Mouse (Mus musculus): ENCODE data around the gene Ipo4. TPM values are rescaled to one million over a fixed set of nuclear protein-coding genes. Genes with fewer than 3 reads are reported as not detected.

The Ipo4 gene
- total and polyA plus RNA-seq, 3 experiments = 18.1 to 75.8 (median 24.1) TPM

DNA sequence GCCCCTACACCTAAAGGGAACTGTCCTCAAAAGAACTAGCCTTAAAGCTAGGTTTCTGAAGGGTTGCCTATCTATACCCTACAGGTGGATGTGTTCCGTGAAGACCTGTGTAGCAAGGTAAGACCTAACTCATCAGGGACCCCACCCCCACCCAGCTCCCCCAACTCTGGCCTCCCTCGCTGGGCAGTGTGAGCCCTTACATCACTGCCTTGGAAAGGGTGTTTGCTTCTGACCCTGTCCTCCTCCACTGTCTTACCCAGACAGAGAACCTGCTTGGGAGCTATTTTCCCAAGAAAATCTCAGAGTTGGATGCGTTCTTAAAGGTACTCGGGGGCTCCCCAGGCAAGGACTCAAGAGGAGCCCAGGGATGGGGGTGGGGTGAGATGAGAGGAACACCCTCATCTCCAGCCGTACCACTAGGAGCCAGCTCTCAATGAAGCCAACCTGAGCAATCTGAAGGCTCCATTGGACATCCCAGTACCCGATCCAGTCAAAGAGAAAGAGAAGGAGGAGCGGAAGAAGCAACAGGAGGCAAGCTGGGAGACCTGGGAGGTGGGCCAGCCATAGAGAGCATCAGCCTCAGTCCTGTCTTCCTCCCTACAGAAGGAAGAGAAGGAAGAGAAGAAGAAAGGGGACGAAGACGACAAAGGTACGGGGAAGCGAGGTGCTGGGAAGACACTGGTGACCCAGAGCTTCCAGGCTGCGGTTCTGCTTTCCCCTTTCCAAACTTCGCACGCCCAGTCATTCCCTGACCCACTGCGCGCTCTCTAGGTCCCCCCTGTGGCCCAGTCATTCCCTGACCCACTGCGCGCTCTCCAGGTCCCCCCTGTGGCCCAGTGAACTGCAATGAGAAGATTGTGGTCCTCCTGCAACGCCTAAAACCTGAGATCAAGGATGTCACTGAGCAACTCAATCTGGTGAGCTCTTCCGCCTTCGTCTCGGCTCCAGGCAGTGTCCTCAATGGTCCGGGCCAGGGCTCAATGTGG is 56.0 kb downstream of the Ipo4 start:
- H3K27me3 ChIP-seq (ENCODE audit: insufficient read depth, low read length) = no peaks in the 10 kb centered on the region; the same call in 1 of the 2 replicates
- DNase-seq (ENCODE audit: low spot score) (no peak), ATAC-seq (ENCODE audit: extremely low read depth, insufficient number of reproducible peaks, low FRiP score, poor library complexity, severe bottlenecking) (no peak)
- TF ChIP-seq GATA1 (IDR thresholded peaks at IDR 0.05; ENCODE audit: borderline replicate concordance, low read length) = no peak
- no peak for TF ChIP-seq GATA2 (IDR thresholded peaks at IDR 0.05; ENCODE audit: borderline replicate concordance, low read depth, low read length)
- no peak for TF ChIP-seq POLR2AphosphoS5 (IDR thresholded peaks at IDR 0.05; ENCODE audit: insufficient replicate concordance, low read depth, low read length)
- TF ChIP-seq TAL1 (conservative IDR thresholded peaks at IDR 0.05; ENCODE audit: low read depth, low read length) = no peak
- no peak for TF ChIP-seq CTCF (IDR thresholded peaks at IDR 0.05; ENCODE audit: low read depth, low read length)
- peaks cover 40% of the 10 kb centered on the region for H3K36me3 ChIP-seq (replicated peaks)
- H3K4me3 ChIP-seq (ENCODE audit: low read depth, low read length) = peak overlapping the region; percentile 79; the same call in 1 of the 2 replicates
- H3K4me1 ChIP-seq (ENCODE audit: insufficient read depth, low read depth, low read length) = peaks cover 75% of the 10 kb centered on the region
- no peaks in the 10 kb centered on the region for H3K9me3 ChIP-seq (replicated peaks)

DNA sequence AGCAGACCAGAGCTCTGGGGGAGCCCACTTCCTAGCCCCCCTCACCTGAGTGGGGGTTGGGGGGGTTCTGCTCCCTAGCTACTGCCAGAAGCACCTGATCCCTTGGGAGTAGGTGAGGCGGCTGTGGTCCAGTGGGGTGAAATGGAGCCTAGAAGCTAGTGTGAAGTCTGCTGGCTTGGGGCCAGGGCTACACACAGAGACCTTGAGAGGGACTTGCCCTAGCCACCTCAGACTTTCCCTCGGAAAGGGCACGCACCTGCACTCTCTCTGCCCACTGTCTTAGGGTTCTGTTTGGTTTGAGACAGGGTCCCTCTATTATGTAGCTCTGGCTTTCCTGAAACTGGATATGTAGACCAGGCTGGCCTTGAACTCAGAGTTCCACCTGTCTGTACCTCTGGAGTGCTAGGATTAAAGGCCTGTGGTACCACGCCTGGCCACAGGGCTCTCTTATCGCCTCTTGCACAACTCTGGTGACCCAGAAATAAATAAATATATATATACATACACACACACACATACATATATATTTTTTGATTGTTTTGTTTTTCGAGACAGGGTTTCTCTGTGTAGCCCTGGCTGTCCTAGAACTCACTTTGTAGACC is 57.0 kb downstream of the Ipo4 start:
- Histone ChIP-seq H3K9me3 (replicated peaks) (no peaks in the 10 kb centered on the region), H3K4me3 (ENCODE audit: low read depth, low read length) (peak overlapping the region; percentile 79), H3K4me1 (ENCODE audit: insufficient read depth, low read depth, low read length) (peaks cover 72% of the 10 kb centered on the region), H3K27me3 (ENCODE audit: insufficient read depth, low read length) (no peaks in the 10 kb centered on the region; the same call in 1 of the 2 replicates), H3K36me3 (replicated peaks) (peaks cover 40% of the 10 kb centered on the region)
- ATAC-seq (ENCODE audit: extremely low read depth, insufficient number of reproducible peaks, low FRiP score, poor library complexity, severe bottlenecking) = peak; percentile 25; the same call in 1 of the 2 replicates
- no peak for TF ChIP-seq CTCF (IDR thresholded peaks at IDR 0.05; ENCODE audit: low read depth, low read length)
- TF ChIP-seq GATA1 (IDR thresholded peaks at IDR 0.05; ENCODE audit: borderline replicate concordance, low read length) = no peak
- no peak for TF ChIP-seq GATA2 (IDR thresholded peaks at IDR 0.05; ENCODE audit: borderline replicate concordance, low read depth, low read length)
- peak; percentile 29 for DNase-seq (ENCODE audit: low spot score)

DNA sequence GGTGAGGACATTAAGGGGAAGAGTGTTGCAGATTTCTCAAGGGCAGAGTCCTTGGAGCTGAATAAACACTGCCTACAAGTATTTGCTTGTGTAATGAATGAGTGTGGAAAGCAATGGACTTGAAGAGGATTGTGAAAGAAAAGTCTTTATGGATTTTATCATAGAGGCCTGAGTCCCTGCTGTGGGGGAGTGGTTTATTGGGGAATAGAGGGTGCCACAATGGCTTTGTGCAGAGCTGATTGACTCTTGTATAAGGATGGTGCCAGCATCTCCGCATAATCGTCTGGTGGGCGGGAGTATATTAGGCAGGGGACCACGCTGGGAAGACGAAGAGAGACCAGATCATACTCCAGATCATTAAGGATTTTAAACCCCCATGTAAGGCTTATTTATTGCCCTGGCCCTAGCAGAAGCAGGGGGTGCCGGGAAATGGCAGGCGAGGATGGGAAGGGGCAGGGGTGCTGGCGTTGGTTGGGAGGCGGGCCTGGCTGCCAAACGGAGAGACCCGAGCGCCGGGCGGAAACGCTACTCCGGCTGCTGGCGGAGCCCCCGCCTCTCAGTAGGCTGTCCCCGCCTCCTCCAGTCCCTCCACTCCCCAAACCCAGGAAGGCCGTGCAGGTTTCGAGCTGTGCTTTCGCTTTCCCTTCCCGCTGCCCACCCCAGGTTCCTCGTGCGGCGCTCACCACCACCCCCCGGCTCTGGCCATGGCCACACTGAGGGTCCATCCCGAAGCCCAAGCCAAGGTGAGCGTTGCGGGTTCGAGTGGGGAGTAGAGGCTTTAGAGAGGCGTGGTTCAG is 57.7 kb downstream of the Ipo4 start, which contains the start of gene Psme1:
Gene Psme1, plus strand, starts transcription at position 253 of the 797 bp plus-strand sequence.
- Histone ChIP-seq H3K36me3 (replicated peaks) (peaks cover 35% of the 10 kb centered on the region), H3K4me3 (ENCODE audit: low read depth, low read length) (peak within 1 kb of the TSS; percentile 79), H3K9me3 (replicated peaks) (no peaks in the 10 kb centered on the region), H3K4me1 (ENCODE audit: insufficient read depth, low read depth, low read length) (peaks cover 66% of the 10 kb centered on the region), H3K27me3 (ENCODE audit: insufficient read depth, low read length) (no peaks in the 10 kb centered on the region; the same call in 1 of the 2 replicates)
- ATAC-seq (ENCODE audit: extremely low read depth, insufficient number of reproducible peaks, low FRiP score, poor library complexity, severe bottlenecking) (peak; percentile 82), DNase-seq (ENCODE audit: low spot score) (peak; percentile 94)
- TF ChIP-seq POLR2AphosphoS5 (IDR thresholded peaks at IDR 0.05; ENCODE audit: insufficient replicate concordance, low read depth, low read length) = no peak
- TF ChIP-seq GATA1 (IDR thresholded peaks at IDR 0.05; ENCODE audit: borderline replicate concordance, low read length) = no peak
- TF ChIP-seq CTCF (IDR thresholded peaks at IDR 0.05; ENCODE audit: low read depth, low read length) = no peak
- TF ChIP-seq TAL1 (conservative IDR thresholded peaks at IDR 0.05; ENCODE audit: low read depth, low read length) = no peak
- no peak for TF ChIP-seq GATA2 (IDR thresholded peaks at IDR 0.05; ENCODE audit: borderline replicate concordance, low read depth, low read length)

DNA sequence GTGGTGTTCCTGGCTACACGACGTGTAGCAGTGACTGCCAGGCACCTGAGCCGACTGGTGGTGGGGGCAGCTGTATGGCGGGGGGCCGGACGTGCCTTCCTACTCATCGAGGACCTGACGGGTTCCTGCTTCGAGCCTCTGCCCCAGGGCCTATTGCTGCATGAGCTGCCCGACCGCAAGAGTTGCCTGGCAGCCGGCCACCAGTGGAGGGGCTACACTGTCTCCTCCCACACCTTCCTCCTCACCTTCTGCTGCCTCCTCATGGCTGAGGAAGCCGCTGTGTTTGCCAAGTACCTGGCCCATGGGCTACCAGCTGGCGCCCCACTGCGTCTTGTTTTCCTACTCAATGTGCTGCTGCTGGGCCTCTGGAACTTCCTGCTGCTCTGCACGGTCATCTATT is 59.4 kb downstream of the Ipo4 start:
- Histone ChIP-seq H3K4me1 (ENCODE audit: insufficient read depth, low read depth, low read length) (peaks cover 65% of the 10 kb centered on the region), H3K9me3 (replicated peaks) (no peaks in the 10 kb centered on the region), H3K4me3 (ENCODE audit: low read depth, low read length) (no peak overlapping the region), H3K36me3 (replicated peaks) (peaks cover 22% of the 10 kb centered on the region), H3K27me3 (ENCODE audit: insufficient read depth, low read length) (no peaks in the 10 kb centered on the region; the same call in 1 of the 2 replicates)
- DNase-seq (ENCODE audit: low spot score) (no peak), ATAC-seq (ENCODE audit: extremely low read depth, insufficient number of reproducible peaks, low FRiP score, poor library complexity, severe bottlenecking) (no peak)
- TF ChIP-seq GATA2 (IDR thresholded peaks at IDR 0.05; ENCODE audit: borderline replicate concordance, low read depth, low read length) (no peak), POLR2AphosphoS5 (IDR thresholded peaks at IDR 0.05; ENCODE audit: insufficient replicate concordance, low read depth, low read length) (no peak), TAL1 (conservative IDR thresholded peaks at IDR 0.05; ENCODE audit: low read depth, low read length) (no peak), CTCF (IDR thresholded peaks at IDR 0.05; ENCODE audit: low read depth, low read length) (no peak), GATA1 (IDR thresholded peaks at IDR 0.05; ENCODE audit: borderline replicate concordance, low read length) (no peak)

DNA sequence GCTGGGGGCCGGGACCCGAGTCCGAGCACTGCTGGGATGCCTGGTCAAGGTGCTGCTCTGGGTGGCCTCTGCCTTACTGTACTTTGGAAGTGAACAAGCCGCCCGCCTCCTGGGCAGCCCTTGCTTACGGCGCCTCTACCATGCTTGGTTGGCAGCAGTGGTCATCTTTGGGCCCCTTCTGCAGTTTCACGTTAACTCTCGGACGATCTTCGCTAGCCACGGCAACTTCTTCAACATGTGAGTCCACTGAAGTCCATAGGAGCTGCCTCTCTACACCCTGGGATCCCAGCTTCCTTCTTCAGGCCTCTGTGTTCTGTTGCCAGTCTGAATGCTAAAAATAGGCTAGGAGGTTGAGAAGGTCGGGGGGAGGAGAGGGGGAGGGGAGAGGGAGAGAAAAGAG is 60.0 kb downstream of the Ipo4 start:
- H3K4me1 ChIP-seq (ENCODE audit: insufficient read depth, low read depth, low read length) = peaks cover 66% of the 10 kb centered on the region
- ATAC-seq (ENCODE audit: extremely low read depth, insufficient number of reproducible peaks, low FRiP score, poor library complexity, severe bottlenecking) (no peak), DNase-seq (ENCODE audit: low spot score) (no peak)
- H3K4me3 ChIP-seq (ENCODE audit: low read depth, low read length) = no peak overlapping the region
- H3K9me3 ChIP-seq (replicated peaks) = no peaks in the 10 kb centered on the region
- no peaks in the 10 kb centered on the region; the same call in 1 of the 2 replicates for H3K27me3 ChIP-seq (ENCODE audit: insufficient read depth, low read length)
- H3K36me3 ChIP-seq (replicated peaks) = peaks cover 20% of the 10 kb centered on the region
- TF ChIP-seq GATA1 (IDR thresholded peaks at IDR 0.05; ENCODE audit: borderline replicate concordance, low read length) (no peak), TAL1 (conservative IDR thresholded peaks at IDR 0.05; ENCODE audit: low read depth, low read length) (no peak), CTCF (IDR thresholded peaks at IDR 0.05; ENCODE audit: low read depth, low read length) (no peak), GATA2 (IDR thresholded peaks at IDR 0.05; ENCODE audit: borderline replicate concordance, low read depth, low read length) (no peak), POLR2AphosphoS5 (IDR thresholded peaks at IDR 0.05; ENCODE audit: insufficient replicate concordance, low read depth, low read length) (no peak)

Other genes starting within 250 kb of the Ipo4 start
Only the 20 nearest of the 34 such genes appear.
- gene Pck2, start 95.7 kb downstream of the Ipo4 start, total RNA-seq (2014; fragmentation: Nextera tagmentation) = 9.5 and 33.6 TPM in 2 replicates
- 9.9 and 10.7 TPM in 2 replicates for gene Pck2, start 95.7 kb downstream of the Ipo4 start, total RNA-seq (2017)
- 23.9 and 34.9 TPM in 2 replicates for gene Pck2, start 95.7 kb downstream of the Ipo4 start, polyA plus RNA-seq (2012)
- 39.2 and 42.7 TPM in 2 replicates for gene Dcaf11, start 76.0 kb downstream of the Ipo4 start, total RNA-seq (2014; fragmentation: Nextera tagmentation)
- gene Dcaf11, start 76.0 kb downstream of the Ipo4 start, total RNA-seq (2017) = 50.9 and 51.2 TPM in 2 replicates
- 33.9 and 40.0 TPM in 2 replicates for gene Dcaf11, start 76.0 kb downstream of the Ipo4 start, polyA plus RNA-seq (2012)
- 43.1 TPM in 1 of 2 replicates, not detected in the other for gene A730061H03Rik, start 75.6 kb downstream of the Ipo4 start, total RNA-seq (2014; fragmentation: Nextera tagmentation)
- 0.46 and 0.87 TPM in 2 replicates for gene A730061H03Rik, start 75.6 kb downstream of the Ipo4 start, total RNA-seq (2017)
- gene A730061H03Rik, start 75.6 kb downstream of the Ipo4 start, polyA plus RNA-seq (2012) = 0.17 TPM in 1 of 2 replicates, not detected in the other
- not detected in 2 replicates for gene Fitm1, start 60.3 kb downstream of the Ipo4 start, total RNA-seq (2014; fragmentation: Nextera tagmentation)
- gene Fitm1, start 60.3 kb downstream of the Ipo4 start, total RNA-seq (2017) = not detected in 2 replicates
- not detected in 2 replicates for gene Fitm1, start 60.3 kb downstream of the Ipo4 start, polyA plus RNA-seq (2012)
- 598 and 793 TPM in 2 replicates for gene Psme1, start 57.8 kb downstream of the Ipo4 start, total RNA-seq (2014; fragmentation: Nextera tagmentation)
- gene Psme1, start 57.8 kb downstream of the Ipo4 start, total RNA-seq (2017) = 212 and 228 TPM in 2 replicates
- gene Psme1, start 57.8 kb downstream of the Ipo4 start, polyA plus RNA-seq (2012) = 141 and 155 TPM in 2 replicates
- gene Emc9, start 50.7 kb downstream of the Ipo4 start, total RNA-seq (2014; fragmentation: Nextera tagmentation) = 16.7 and 20.0 TPM in 2 replicates
- gene Emc9, start 50.7 kb downstream of the Ipo4 start, total RNA-seq (2017) = 17.9 and 23.6 TPM in 2 replicates
- gene Emc9, start 50.7 kb downstream of the Ipo4 start, polyA plus RNA-seq (2012) = 19.5 and 20.2 TPM in 2 replicates
- 59.4 and 109 TPM in 2 replicates for gene Psme2, start 44.8 kb downstream of the Ipo4 start, total RNA-seq (2014; fragmentation: Nextera tagmentation)
- gene Psme2, start 44.8 kb downstream of the Ipo4 start, total RNA-seq (2017) = 163 and 165 TPM in 2 replicates
- gene Psme2, start 44.8 kb downstream of the Ipo4 start, polyA plus RNA-seq (2012) = 33.4 and 50.8 TPM in 2 replicates
- gene Rnf31, start 44.2 kb downstream of the Ipo4 start, total RNA-seq (2014; fragmentation: Nextera tagmentation) = 23.7 and 43.9 TPM in 2 replicates
- gene Rnf31, start 44.2 kb downstream of the Ipo4 start, total RNA-seq (2017) = 11.8 and 12.6 TPM in 2 replicates
- 34.2 and 35.1 TPM in 2 replicates for gene Rnf31, start 44.2 kb downstream of the Ipo4 start, polyA plus RNA-seq (2012)
- 25.3 and 31.2 TPM in 2 replicates for gene Irf9, start 32.4 kb downstream of the Ipo4 start, total RNA-seq (2014; fragmentation: Nextera tagmentation)
- 37.8 and 39.6 TPM in 2 replicates for gene Irf9, start 32.4 kb downstream of the Ipo4 start, total RNA-seq (2017)
- 40.3 and 64.3 TPM in 2 replicates for gene Irf9, start 32.4 kb downstream of the Ipo4 start, polyA plus RNA-seq (2012)
- gene Rec8, start 17.9 kb downstream of the Ipo4 start, total RNA-seq (2014; fragmentation: Nextera tagmentation) = 123 and 137 TPM in 2 replicates
- gene Rec8, start 17.9 kb downstream of the Ipo4 start, total RNA-seq (2017) = 89.9 and 103 TPM in 2 replicates
- 80.7 and 144 TPM in 2 replicates for gene Rec8, start 17.9 kb downstream of the Ipo4 start, polyA plus RNA-seq (2012)
- gene Gm49378, start 1.9 kb upstream of the Ipo4 start, total RNA-seq (2014; fragmentation: Nextera tagmentation) = 7.2 and 10.9 TPM in 2 replicates
- gene Gm49378, start 1.9 kb upstream of the Ipo4 start, total RNA-seq (2017) = 2.9 and 4.6 TPM in 2 replicates
- gene Gm49378, start 1.9 kb upstream of the Ipo4 start, polyA plus RNA-seq (2012) = 2.4 TPM in 1 of 2 replicates, not detected in the other
- gene Tm9sf1, start 7.8 kb upstream of the Ipo4 start, total RNA-seq (2014; fragmentation: Nextera tagmentation) = 35.1 and 40.6 TPM in 2 replicates
- 54.0 and 57.7 TPM in 2 replicates for gene Tm9sf1, start 7.8 kb upstream of the Ipo4 start, total RNA-seq (2017)
- gene Tm9sf1, start 7.8 kb upstream of the Ipo4 start, polyA plus RNA-seq (2012) = 14.6 and 14.8 TPM in 2 replicates
- 4.0 and 4.2 TPM in 2 replicates for gene Tssk4, start 14.2 kb upstream of the Ipo4 start, total RNA-seq (2014; fragmentation: Nextera tagmentation)
- gene Tssk4, start 14.2 kb upstream of the Ipo4 start, total RNA-seq (2017) = 1.9 and 2.3 TPM in 2 replicates
- 0.17 and 0.26 TPM in 2 replicates for gene Tssk4, start 14.2 kb upstream of the Ipo4 start, polyA plus RNA-seq (2012)
- 18.4 and 28.0 TPM in 2 replicates for gene Mdp1, start 24.6 kb upstream of the Ipo4 start, total RNA-seq (2014; fragmentation: Nextera tagmentation)
- gene Mdp1, start 24.6 kb upstream of the Ipo4 start, total RNA-seq (2017) = 45.8 and 46.5 TPM in 2 replicates
- gene Mdp1, start 24.6 kb upstream of the Ipo4 start, polyA plus RNA-seq (2012) = 9.4 and 12.2 TPM in 2 replicates
- 27.7 and 30.8 TPM in 2 replicates for gene Gmpr2, start 36.0 kb upstream of the Ipo4 start, total RNA-seq (2014; fragmentation: Nextera tagmentation)
- gene Gmpr2, start 36.0 kb upstream of the Ipo4 start, total RNA-seq (2017) = 40.5 and 42.7 TPM in 2 replicates
- gene Gmpr2, start 36.0 kb upstream of the Ipo4 start, polyA plus RNA-seq (2012) = 20.0 and 24.7 TPM in 2 replicates
- 234 and 266 TPM in 2 replicates for gene Nedd8, start 36.2 kb upstream of the Ipo4 start, total RNA-seq (2014; fragmentation: Nextera tagmentation)
- 488 and 566 TPM in 2 replicates for gene Nedd8, start 36.2 kb upstream of the Ipo4 start, total RNA-seq (2017)
- gene Nedd8, start 36.2 kb upstream of the Ipo4 start, polyA plus RNA-seq (2012) = 112 and 128 TPM in 2 replicates
- 51.4 and 55.1 TPM in 2 replicates for gene Tinf2, start 45.9 kb upstream of the Ipo4 start, total RNA-seq (2014; fragmentation: Nextera tagmentation)
- gene Tinf2, start 45.9 kb upstream of the Ipo4 start, total RNA-seq (2017) = 42.4 and 42.7 TPM in 2 replicates
- 41.7 and 44.2 TPM in 2 replicates for gene Tinf2, start 45.9 kb upstream of the Ipo4 start, polyA plus RNA-seq (2012)
- gene Tgm1, start 78.0 kb upstream of the Ipo4 start, total RNA-seq (2014; fragmentation: Nextera tagmentation) = 10.5 and 11.5 TPM in 2 replicates
- 11.7 and 13.1 TPM in 2 replicates for gene Tgm1, start 78.0 kb upstream of the Ipo4 start, total RNA-seq (2017)
- gene Tgm1, start 78.0 kb upstream of the Ipo4 start, polyA plus RNA-seq (2012) = 26.6 and 31.1 TPM in 2 replicates
- 11.9 and 12.4 TPM in 2 replicates for gene Rabggta, start 86.3 kb upstream of the Ipo4 start, total RNA-seq (2014; fragmentation: Nextera tagmentation)
- 15.2 and 17.3 TPM in 2 replicates for gene Rabggta, start 86.3 kb upstream of the Ipo4 start, total RNA-seq (2017)
- 19.3 and 27.6 TPM in 2 replicates for gene Rabggta, start 86.3 kb upstream of the Ipo4 start, polyA plus RNA-seq (2012)
- 67.7 and 86.7 TPM in 2 replicates for gene Dhrs1, start 109.7 kb upstream of the Ipo4 start, total RNA-seq (2014; fragmentation: Nextera tagmentation)
- gene Dhrs1, start 109.7 kb upstream of the Ipo4 start, total RNA-seq (2017) = 39.3 and 57.2 TPM in 2 replicates
- gene Dhrs1, start 109.7 kb upstream of the Ipo4 start, polyA plus RNA-seq (2012) = 4.2 and 6.5 TPM in 2 replicates

All from G1E (cell line).